Mouse (Mus musculus) forebrain, embryonic 15.5 days (tissue): ENCODE measurements around the gene Spef1. TPM values are rescaled to one million over a fixed set of nuclear protein-coding genes. Genes with fewer than 3 reads are reported as not detected.

Experiments
- ATAC-seq: fragments of 200-750 bp; cut with Nextera tagmentation; replicated peaks from 2 replicates; pipeline ENCODE4 v1.8.0; 2017; ENCODE audit warnings: mild to moderate bottlenecking, moderate TSS enrichment, moderate library complexity
- H3K27ac ChIP-seq: fragments of 300-500 bp; sonication (generic); replicated peaks from 2 replicates; pipeline ENCODE4 v1.5.1; 2015; ENCODE audit warnings: mild to moderate bottlenecking, inconsistent platforms
- H3K27me3 ChIP-seq: fragments of 300-500 bp; sonication (generic); 2 replicates; pipeline ENCODE4 v1.6.1; 2015; ENCODE audit warnings: inconsistent platforms
- H3K36me3 ChIP-seq: fragments of 300-500 bp; sonication (generic); 2 replicates; pipeline ENCODE4 v1.6.1; 2015; ENCODE audit warnings: mild to moderate bottlenecking, inconsistent platforms
- H3K4me1 ChIP-seq: fragments of 300-500 bp; sonication (generic); 2 replicates; pipeline ENCODE4 v1.6.1; 2015; ENCODE audit warnings: inconsistent platforms
- H3K4me2 ChIP-seq: fragments of 300-500 bp; sonication (generic); replicated peaks from 2 replicates; pipeline ENCODE4 v1.6.1; 2015; ENCODE audit warnings: mild to moderate bottlenecking, inconsistent platforms
- H3K4me3 ChIP-seq: fragments of 300-500 bp; sonication (generic); 2 replicates; pipeline ENCODE4 v1.5.1; 2015; ENCODE audit warnings: mild to moderate bottlenecking, inconsistent platforms
- H3K9ac ChIP-seq: fragments of 300-500 bp; sonication (generic); replicated peaks from 2 replicates; pipeline ENCODE4 v1.6.1; 2015; ENCODE audit warnings: mild to moderate bottlenecking, inconsistent platforms
- H3K9me3 ChIP-seq: fragments of 300-500 bp; sonication (generic); 2 replicates; pipeline ENCODE4 v1.6.1; 2016; ENCODE audit warnings: inconsistent platforms
- WGBS: fragments of 180-500 bp; shearing (Covaris S2); methylation state at CpG from one replicate; pipeline ENCODE4 v1.1.7; 2015; ENCODE audit warnings: mixed read lengths; 5-methylcytosine and 5-hydroxymethylcytosine counted together
- polyA plus RNA-seq: library from polyadenylated mRNA; unstranded; fragments of >200 nt; fragmentation: Nextera tagmentation; extraction: Ambion mirVana; gene quantifications from 2 replicates; pipeline ENCODE4 v1.2.1, GENCODE M21; 2015

Gene Spef1
- polyA plus RNA-seq, 1 experiment from 2014 or later = 13.0 TPM

GRCm38 (mm10) chr2:131132930-131133547 is 54.0 kb downstream of the Spef1 start, which contains the start of gene Gm11037:
TSS of gene Gm11037 (plus strand) at chr2:131133497.
- Histone ChIP-seq H3K27me3 (no peaks in the 10 kb centered on the region), H3K27ac (no peak within 1 kb of the TSS), H3K4me2 (no peak within 1 kb of the TSS), H3K4me3 (no peak within 1 kb of the TSS), H3K4me1 (no peaks in the 10 kb centered on the region), H3K9ac (no peak within 1 kb of the TSS), H3K9me3 (no peaks in the 10 kb centered on the region), H3K36me3 (no peaks in the 10 kb centered on the region)
- 88% methylated on average over 9 of the region's 9 CpGs for WGBS
- no peak for ATAC-seq

- H3K9me3 ChIP-seq = no peaks in the 10 kb centered on the region
- no peaks in the 10 kb centered on the region for H3K36me3 ChIP-seq
- no peak overlapping the region for H3K4me2 ChIP-seq
- H3K27me3 ChIP-seq = no peaks in the 10 kb centered on the region
- no peak overlapping the region for H3K4me3 ChIP-seq
- ATAC-seq = no peak
- H3K27ac ChIP-seq = no peak overlapping the region
- 84% methylated on average over 10 of the region's 10 CpGs for WGBS
- H3K9ac ChIP-seq = no peak overlapping the region
- H3K4me1 ChIP-seq = peaks cover 3% of the 10 kb centered on the region
Measured at GRCm38 (mm10) chr2:131132111-131132888, 54.8 kb downstream of the Spef1 start.

- H3K9ac ChIP-seq = no peak overlapping the region
- H3K27me3 ChIP-seq = no peaks in the 10 kb centered on the region
- 99% methylated on average over 2 of the region's 2 CpGs for WGBS
- H3K27ac ChIP-seq = no peak overlapping the region
- H3K9me3 ChIP-seq = no peaks in the 10 kb centered on the region
- no peaks in the 10 kb centered on the region for H3K36me3 ChIP-seq
- H3K4me3 ChIP-seq = no peak overlapping the region
- no peak for ATAC-seq
- H3K4me1 ChIP-seq = peaks cover 8% of the 10 kb centered on the region
- H3K4me2 ChIP-seq = no peak overlapping the region
Measured at GRCm38 (mm10) chr2:131130849-131131248, 56.2 kb downstream of the Spef1 start.

GRCm38 (mm10) chr2:131129836-131130235 is 57.2 kb downstream of the Spef1 start:
- Histone ChIP-seq H3K9ac (no peak overlapping the region), H3K4me2 (no peak overlapping the region), H3K36me3 (no peaks in the 10 kb centered on the region), H3K4me3 (no peak overlapping the region), H3K27ac (no peak overlapping the region), H3K4me1 (peaks cover 8% of the 10 kb centered on the region), H3K9me3 (no peaks in the 10 kb centered on the region), H3K27me3 (no peaks in the 10 kb centered on the region)
- ATAC-seq = no peak
- WGBS = 86% methylated on average over 5 of the region's 5 CpGs

- Histone ChIP-seq H3K4me2 (no peak overlapping the region), H3K27me3 (no peaks in the 10 kb centered on the region), H3K4me3 (no peak overlapping the region), H3K4me1 (peaks cover 8% of the 10 kb centered on the region), H3K9me3 (no peaks in the 10 kb centered on the region), H3K36me3 (no peaks in the 10 kb centered on the region), H3K9ac (no peak overlapping the region), H3K27ac (no peak overlapping the region)
- 79% methylated on average over 3 of the region's 3 CpGs for WGBS
- ATAC-seq = no peak
Measured at GRCm38 (mm10) chr2:131128636-131129157, 58.4 kb downstream of the Spef1 start.

- no peaks in the 10 kb centered on the region for H3K9me3 ChIP-seq
- H3K4me3 ChIP-seq = no peak overlapping the region
- no peak overlapping the region for H3K27ac ChIP-seq
- 97% methylated on average over 5 of the region's 5 CpGs for WGBS
- 0 out of 2 replicates have a peak overlapping the region, but pooled peaks have one; percentile 10 for H3K4me2 ChIP-seq
- peaks cover 8% of the 10 kb centered on the region for H3K4me1 ChIP-seq
- no peaks in the 10 kb centered on the region for H3K27me3 ChIP-seq
- no peaks in the 10 kb centered on the region for H3K36me3 ChIP-seq
- H3K9ac ChIP-seq = no peak overlapping the region
- no peak for ATAC-seq
Measured at GRCm38 (mm10) chr2:131128211-131128610, 58.9 kb downstream of the Spef1 start.

- peak within 1 kb of the TSS; percentile 80 for H3K4me2 ChIP-seq
- WGBS = 1% methylated on average over 28 of the region's 28 CpGs
- ATAC-seq = peak; percentile 67; the same call in 1 of the 2 replicates
- H3K4me3 ChIP-seq = peak within 1 kb of the TSS; percentile 39
- no peak within 1 kb of the TSS for H3K27ac ChIP-seq
- no peaks in the 10 kb centered on the region for H3K27me3 ChIP-seq
- H3K36me3 ChIP-seq = no peaks in the 10 kb centered on the region
- peaks cover 8% of the 10 kb centered on the region for H3K4me1 ChIP-seq
- H3K9me3 ChIP-seq = no peaks in the 10 kb centered on the region
- H3K9ac ChIP-seq = peak within 1 kb of the TSS; percentile 58
Measured at GRCm38 (mm10) chr2:131127161-131127730, 59.8 kb downstream of the Spef1 start, which contains the start of gene Hspa12b. TSS of gene Hspa12b (plus strand) at chr2:131127280.

- H3K27me3 ChIP-seq = no peaks in the 10 kb centered on the region
- no peaks in the 10 kb centered on the region for H3K36me3 ChIP-seq
- no peak overlapping the region for H3K9ac ChIP-seq
- ATAC-seq = no peak
- WGBS = 42% methylated on average over 9 of the region's 9 CpGs
- no peak overlapping the region for H3K4me2 ChIP-seq
- peaks cover 8% of the 10 kb centered on the region for H3K4me1 ChIP-seq
- H3K27ac ChIP-seq = no peak overlapping the region
- H3K9me3 ChIP-seq = no peaks in the 10 kb centered on the region
- no peak overlapping the region for H3K4me3 ChIP-seq
Measured at GRCm38 (mm10) chr2:131125964-131126815, 60.9 kb downstream of the Spef1 start.

GRCm38 (mm10) chr2:131125157-131125963 is 61.7 kb downstream of the Spef1 start:
- Histone ChIP-seq H3K9ac (no peak overlapping the region), H3K27ac (no peak overlapping the region), H3K27me3 (no peaks in the 10 kb centered on the region), H3K9me3 (no peaks in the 10 kb centered on the region), H3K4me2 (no peak overlapping the region), H3K4me1 (peaks cover 8% of the 10 kb centered on the region), H3K4me3 (no peak overlapping the region), H3K36me3 (no peaks in the 10 kb centered on the region)
- no peak for ATAC-seq
- WGBS = 93% methylated on average over 9 of the region's 9 CpGs

- Histone ChIP-seq H3K9ac (no peak overlapping the region), H3K27me3 (no peaks in the 10 kb centered on the region), H3K36me3 (no peaks in the 10 kb centered on the region), H3K9me3 (no peaks in the 10 kb centered on the region), H3K4me3 (no peak overlapping the region), H3K4me2 (no peak overlapping the region), H3K4me1 (peaks cover 8% of the 10 kb centered on the region), H3K27ac (no peak overlapping the region)
- WGBS = 81% methylated on average over 3 of the region's 3 CpGs
- no peak for ATAC-seq
Measured at GRCm38 (mm10) chr2:131124166-131124565, 62.9 kb downstream of the Spef1 start.
